Mouse (Mus musculus) neural tube, embryonic 14.5 days (tissue): Measurements from ENCODE around the gene Mbd5. TPM values are rescaled to one million over a fixed set of nuclear protein-coding genes. Genes with fewer than 3 reads are reported as not detected.

Source experiments
- ATAC-seq: fragments of 200-750 bp; cut with Nextera tagmentation; 2 replicates; pipeline ENCODE4 v1.8.0; 2017; ENCODE audit warnings: low read depth, mild to moderate bottlenecking, moderate TSS enrichment, moderate library complexity
- H3K27ac ChIP-seq: fragments of 300-500 bp; sonication (generic); 2 replicates; pipeline ENCODE4 v1.5.1; 2014; ENCODE audit warnings: low read depth, mild to moderate bottlenecking, control low read depth, low read length, moderate library complexity, mixed read lengths
- H3K27me3 ChIP-seq: fragments of 300-500 bp; sonication (generic); 2 replicates; pipeline ENCODE4 v1.6.1; 2014; ENCODE audit warnings: low read length; ENCODE audit not compliant: control insufficient read depth, insufficient read depth
- H3K36me3 ChIP-seq: fragments of 300-500 bp; sonication (generic); 2 replicates; pipeline ENCODE4 v1.6.1; 2014; ENCODE audit warnings: low read length, mixed read lengths; ENCODE audit not compliant: control insufficient read depth, insufficient read depth
- H3K4me1 ChIP-seq: fragments of 300-500 bp; sonication (generic); 2 replicates; pipeline ENCODE4 v1.6.1; 2014; ENCODE audit warnings: low read length; ENCODE audit not compliant: control insufficient read depth, insufficient read depth
- H3K4me2 ChIP-seq: fragments of 300-500 bp; sonication (generic); 2 replicates; pipeline ENCODE4 v1.6.1; 2014; ENCODE audit warnings: mild to moderate bottlenecking, low read depth, low read length, control low read depth
- H3K4me3 ChIP-seq: fragments of 300-500 bp; sonication (generic); 2 replicates; pipeline ENCODE4 v1.5.1; 2014; ENCODE audit warnings: low read depth, low read length, control low read depth, mixed read lengths
- H3K9ac ChIP-seq: fragments of 300-500 bp; sonication (generic); replicated peaks from 2 replicates; pipeline ENCODE4 v1.6.1; 2014; ENCODE audit warnings: low read depth, mild to moderate bottlenecking, control low read depth, low read length, mixed read lengths
- H3K9me3 ChIP-seq: fragments of 300-500 bp; sonication (generic); 2 replicates; pipeline ENCODE4 v1.6.1; 2016; ENCODE audit warnings: low read length; ENCODE audit not compliant: control insufficient read depth
- WGBS: fragments of 180-500 bp; shearing (Covaris S2); extraction: QIAGEN DNeasy Blood & Tissue Kit; methylation state at CpG from one replicate; pipeline ENCODE4 v1.1.7; 2014; 5-methylcytosine and 5-hydroxymethylcytosine counted together
- polyA plus RNA-seq: library from polyadenylated mRNA; unstranded; fragments of >200 nt; fragmentation: Nextera tagmentation; extraction: Ambion mirVana; gene quantifications from 2 replicates; pipeline ENCODE4 v1.2.1, GENCODE M21; 2014

Gene Mbd5
- polyA plus RNA-seq, 1 experiment from 2014 or later = 51.6 TPM

GRCm38 (mm10) chr2:49276017-49276722 is 326.9 kb downstream of the Mbd5 start:
- H3K4me2 ChIP-seq = no peak overlapping the region
- H3K9ac ChIP-seq = no peak overlapping the region
- H3K4me1 ChIP-seq = peaks cover 10% of the 10 kb centered on the region
- no peak overlapping the region for H3K27ac ChIP-seq
- no peak overlapping the region for H3K4me3 ChIP-seq
- H3K36me3 ChIP-seq = no peaks in the 10 kb centered on the region
- no peak for ATAC-seq
- H3K27me3 ChIP-seq = no peaks in the 10 kb centered on the region
- 95% methylated on average over 4 of the region's 4 CpGs for WGBS
- no peaks in the 10 kb centered on the region for H3K9me3 ChIP-seq

- Histone ChIP-seq H3K4me3 (no peak overlapping the region), H3K36me3 (no peaks in the 10 kb centered on the region), H3K4me2 (no peak overlapping the region), H3K27ac (no peak overlapping the region), H3K9ac (no peak overlapping the region), H3K4me1 (no peaks in the 10 kb centered on the region), H3K27me3 (no peaks in the 10 kb centered on the region), H3K9me3 (no peaks in the 10 kb centered on the region)
- no peak for ATAC-seq
Measured at GRCm38 (mm10) chr2:49280496-49280895, 331.2 kb downstream of the Mbd5 start.

- Histone ChIP-seq H3K36me3 (no peaks in the 10 kb centered on the region), H3K4me1 (no peaks in the 10 kb centered on the region), H3K9ac (no peak overlapping the region), H3K4me3 (no peak overlapping the region), H3K27ac (no peak overlapping the region), H3K4me2 (no peak overlapping the region), H3K9me3 (no peaks in the 10 kb centered on the region), H3K27me3 (no peaks in the 10 kb centered on the region)
- ATAC-seq = no peak
Measured at GRCm38 (mm10) chr2:49283583-49283982, 334.3 kb downstream of the Mbd5 start.

GRCm38 (mm10) chr2:49286965-49287364 is 337.7 kb downstream of the Mbd5 start:
- Histone ChIP-seq H3K4me2 (no peak overlapping the region), H3K9ac (no peak overlapping the region), H3K9me3 (no peaks in the 10 kb centered on the region), H3K4me1 (no peaks in the 10 kb centered on the region), H3K36me3 (no peaks in the 10 kb centered on the region), H3K27me3 (no peaks in the 10 kb centered on the region), H3K27ac (no peak overlapping the region), H3K4me3 (no peak overlapping the region)
- ATAC-seq = no peak
- WGBS = 0% methylated on average over 1 of the region's 1 CpGs

GRCm38 (mm10) chr2:49291709-49292108 is 342.4 kb downstream of the Mbd5 start:
- Histone ChIP-seq H3K9ac (no peak overlapping the region), H3K27ac (no peak overlapping the region), H3K36me3 (no peaks in the 10 kb centered on the region), H3K4me3 (no peak overlapping the region), H3K9me3 (no peaks in the 10 kb centered on the region), H3K4me1 (no peaks in the 10 kb centered on the region), H3K27me3 (no peaks in the 10 kb centered on the region), H3K4me2 (no peak overlapping the region)
- no peak for ATAC-seq
- whole genome bisulfite sequencing = 88% methylated on average over 2 of the region's 2 CpGs

- Histone ChIP-seq H3K9ac (peak overlapping the region; percentile 39; the same call in 1 of the 2 replicates), H3K4me3 (peak overlapping the region; percentile 16; the same call in 1 of the 2 replicates), H3K4me2 (peak overlapping the region; percentile 57), H3K27me3 (no peaks in the 10 kb centered on the region), H3K27ac (no peak overlapping the region), H3K36me3 (0 out of 2 replicates have a peak, but pooled peaks cover 3% of the 10 kb centered on the region), H3K9me3 (no peaks in the 10 kb centered on the region), H3K4me1 (peaks cover 4% of the 10 kb centered on the region; the same call in 1 of the 2 replicates)
- peak; percentile 93 for ATAC-seq
- WGBS = 40% methylated on average over 19 of the region's 19 CpGs
Measured at GRCm38 (mm10) chr2:49312629-49313447, 363.5 kb downstream of the Mbd5 start.

- WGBS = 90% methylated on average over 7 of the region's 7 CpGs
- Histone ChIP-seq H3K4me2 (no peak overlapping the region), H3K9me3 (no peaks in the 10 kb centered on the region), H3K4me3 (no peak overlapping the region), H3K36me3 (no peaks in the 10 kb centered on the region), H3K27ac (no peak overlapping the region), H3K9ac (no peak overlapping the region), H3K4me1 (no peaks in the 10 kb centered on the region), H3K27me3 (no peaks in the 10 kb centered on the region)
- ATAC-seq = no peak
Measured at GRCm38 (mm10) chr2:49333594-49333993, 384.3 kb downstream of the Mbd5 start.

GRCm38 (mm10) chr2:49335267-49335666 is 386.0 kb downstream of the Mbd5 start:
- Histone ChIP-seq H3K4me2 (no peak overlapping the region), H3K4me1 (no peaks in the 10 kb centered on the region), H3K36me3 (no peaks in the 10 kb centered on the region), H3K9me3 (no peaks in the 10 kb centered on the region), H3K4me3 (no peak overlapping the region), H3K27me3 (no peaks in the 10 kb centered on the region), H3K9ac (no peak overlapping the region), H3K27ac (no peak overlapping the region)
- no peak for ATAC-seq
- WGBS = 97% methylated on average over 9 of the region's 9 CpGs

GRCm38 (mm10) chr2:49344287-49344686 is 395.0 kb downstream of the Mbd5 start:
- Histone ChIP-seq H3K4me1 (no peaks in the 10 kb centered on the region), H3K4me2 (no peak overlapping the region), H3K27me3 (no peaks in the 10 kb centered on the region), H3K36me3 (no peaks in the 10 kb centered on the region), H3K9ac (no peak overlapping the region), H3K4me3 (no peak overlapping the region), H3K9me3 (no peaks in the 10 kb centered on the region), H3K27ac (no peak overlapping the region)
- WGBS = 85% methylated on average over 2 of the region's 2 CpGs
- no peak for ATAC-seq
